Mouse (Mus musculus) thymus, postnatal 25 days (tissue): ENCODE results near the gene Pigk.

Experiments used
- DNase-seq: peaks from one replicate; pipeline ENCODE4 v3.0.0; 2022

Gene Pigk

DNA sequence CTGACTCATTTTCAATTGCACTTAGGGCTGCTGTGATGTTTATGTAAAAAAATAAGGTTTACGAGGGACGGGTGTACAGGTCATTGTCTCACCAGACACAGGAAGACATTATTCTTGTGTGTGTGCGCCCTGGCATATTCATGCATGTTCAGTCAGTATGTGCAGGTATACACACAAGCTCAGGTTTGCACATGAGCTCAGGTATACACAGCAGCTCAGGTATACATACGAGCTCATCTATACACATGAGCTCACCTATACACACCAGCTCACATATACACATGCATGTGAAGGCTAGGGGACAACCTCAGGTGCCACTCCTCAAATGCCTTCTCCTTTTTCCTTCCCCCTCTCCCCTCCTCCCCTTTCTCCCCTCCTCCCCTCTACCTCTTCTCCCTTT, 147.6 kb downstream of the Pigk start:
- no peak for DNase-seq

GRCm38 (mm10) chr3:152861978-152862377, 148.1 kb downstream of the Pigk start:
- DNase-seq: no peak

DNA sequence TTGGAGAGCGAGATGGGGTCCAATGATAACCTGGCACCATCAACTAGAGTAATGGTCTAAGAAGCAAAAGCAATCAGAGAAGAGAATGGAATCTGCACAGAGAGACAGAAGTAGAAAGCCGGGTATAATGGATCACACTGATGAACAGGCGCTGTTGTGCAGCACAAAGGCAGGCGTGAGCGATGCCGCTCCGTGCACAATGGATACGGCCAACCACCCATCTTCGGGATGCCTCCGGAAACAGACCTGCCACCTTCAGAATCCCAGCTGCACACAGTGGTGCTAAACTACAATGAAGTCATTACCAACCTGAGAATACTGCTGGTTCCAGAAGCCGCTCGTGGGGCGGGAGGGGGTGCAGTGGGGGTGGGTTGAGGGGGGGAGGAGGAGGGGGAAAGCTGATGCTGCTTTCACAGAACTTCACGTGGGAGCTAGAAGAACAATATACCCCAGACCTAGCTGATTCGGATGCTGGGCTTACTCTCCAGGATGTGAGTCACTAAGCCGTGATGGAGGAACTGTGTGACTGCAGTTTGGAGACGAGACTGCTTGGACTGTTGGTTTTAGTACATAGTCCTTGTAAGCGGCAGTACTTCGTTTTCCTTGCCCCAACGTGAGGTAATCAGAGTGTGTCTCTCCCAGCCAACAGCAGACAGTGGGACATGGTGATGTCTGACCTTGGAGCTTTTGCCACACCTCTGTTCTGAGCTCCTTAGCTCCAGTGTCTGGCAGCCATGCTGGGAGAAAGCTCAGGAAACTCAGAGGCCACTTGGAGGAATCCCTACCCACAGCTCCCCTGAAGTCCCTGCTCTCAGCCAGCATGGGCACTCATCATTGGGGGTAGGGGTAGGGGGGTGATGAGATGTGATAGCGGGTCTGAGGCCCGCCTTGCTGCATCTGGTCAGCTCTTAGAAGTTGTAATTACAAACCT, 152.4 kb downstream of the Pigk start:
- no peak for DNase-seq

- no peak for DNase-seq
Observed at GRCm38 (mm10) chr3:152867654-152868525, 154.0 kb downstream of the Pigk start.

DNA sequence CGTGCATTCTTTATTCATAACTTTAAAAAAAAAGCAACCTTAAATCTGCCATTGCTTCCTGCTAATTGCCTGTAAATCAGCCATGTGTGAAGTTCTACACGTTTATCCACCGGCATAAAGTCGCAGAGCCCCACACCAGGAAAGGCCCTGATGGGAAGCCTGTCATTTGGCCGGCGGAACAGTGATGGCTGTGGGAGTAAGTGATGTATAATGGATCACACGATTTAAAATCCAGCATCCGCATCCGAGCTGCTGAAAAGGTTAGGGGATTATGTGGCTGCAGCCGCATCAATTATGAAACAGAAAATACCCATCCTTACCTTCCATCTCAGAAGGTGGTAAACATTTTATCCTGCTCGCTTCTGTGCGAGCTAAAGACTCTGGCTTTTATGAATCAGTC, 158.2 kb downstream of the Pigk start:
- DNase-seq: no peak

- no peak for DNase-seq
Observed at GRCm38 (mm10) chr3:152872596-152872995, 158.7 kb downstream of the Pigk start.

- DNase-seq: no peak
Observed at GRCm38 (mm10) chr3:152874431-152875355, 160.8 kb downstream of the Pigk start.

- no peak for DNase-seq
Observed at GRCm38 (mm10) chr3:152875723-152876290, 161.9 kb downstream of the Pigk start.

- DNase-seq: no peak
Observed at GRCm38 (mm10) chr3:152880121-152880835, 166.4 kb downstream of the Pigk start.

- DNase-seq: no peak
Observed at GRCm38 (mm10) chr3:152881706-152882105, 167.8 kb downstream of the Pigk start.

DNA sequence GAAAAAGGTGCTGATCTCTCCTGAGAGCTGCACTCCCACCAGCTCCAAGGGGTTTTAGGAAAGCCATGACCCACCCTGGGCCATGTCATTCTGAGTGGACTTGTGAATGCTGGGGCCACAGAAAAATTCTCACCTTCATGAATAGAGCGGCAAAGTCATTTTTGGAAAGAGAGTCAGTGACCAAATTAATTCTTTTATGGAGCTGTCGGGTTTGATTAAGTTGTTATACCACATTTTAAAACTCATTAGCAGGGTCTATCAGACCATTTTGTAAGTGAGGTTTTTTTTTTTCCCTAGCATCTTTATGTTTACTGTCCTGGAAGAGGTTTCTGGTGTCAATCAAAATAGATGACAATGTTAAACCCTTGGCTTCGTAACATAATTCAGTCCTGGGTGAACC, 169.7 kb downstream of the Pigk start:
- no peak for DNase-seq

- no peak for DNase-seq
Observed at GRCm38 (mm10) chr3:152886749-152887148, 172.8 kb downstream of the Pigk start.

- DNase-seq: no peak
Observed at GRCm38 (mm10) chr3:152888116-152888515, 174.2 kb downstream of the Pigk start.

GRCm38 (mm10) chr3:152894935-152895334, 181.0 kb downstream of the Pigk start:
- no peak for DNase-seq

GRCm38 (mm10) chr3:152896111-152896510, 182.2 kb downstream of the Pigk start:
- no peak for DNase-seq

DNA sequence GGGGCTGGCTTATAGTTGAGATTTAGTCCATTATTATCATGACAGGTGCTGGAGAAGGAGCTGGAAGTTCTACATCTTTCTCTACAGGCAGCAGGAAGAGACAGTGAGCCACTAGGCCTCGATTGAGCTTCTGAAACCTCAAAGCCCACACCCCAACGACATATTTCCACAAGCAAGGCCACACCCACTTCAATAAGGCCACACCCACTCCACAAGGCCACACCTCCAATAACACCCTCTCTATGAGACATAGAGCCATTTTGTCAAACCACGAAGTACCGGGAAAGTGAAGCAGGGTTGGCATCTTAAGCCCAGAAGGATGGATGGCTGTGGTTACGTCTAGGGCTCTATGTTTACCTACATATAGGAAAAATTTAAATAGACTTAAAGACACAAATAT, 183.3 kb downstream of the Pigk start:
- DNase-seq: no peak

DNA sequence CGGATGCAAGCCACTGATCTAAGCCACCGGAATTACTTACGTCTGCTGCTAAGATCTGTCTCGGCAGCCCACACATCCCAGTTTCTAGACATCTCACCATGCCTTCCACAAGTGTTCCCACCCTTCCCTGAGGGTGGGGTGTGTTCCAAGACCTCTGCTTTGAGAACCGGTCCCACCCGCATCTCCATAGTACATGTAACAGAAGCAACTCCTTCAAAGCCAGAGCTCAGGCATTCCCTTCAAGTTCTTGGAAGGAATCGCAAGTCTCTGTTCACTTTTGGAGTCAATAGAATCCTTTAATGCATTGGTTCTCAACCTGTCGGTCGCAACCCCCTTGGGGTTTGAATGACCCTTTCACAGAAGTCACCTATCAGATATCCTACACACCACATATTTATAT, 185.0 kb downstream of the Pigk start:
- DNase-seq: no peak

DNA sequence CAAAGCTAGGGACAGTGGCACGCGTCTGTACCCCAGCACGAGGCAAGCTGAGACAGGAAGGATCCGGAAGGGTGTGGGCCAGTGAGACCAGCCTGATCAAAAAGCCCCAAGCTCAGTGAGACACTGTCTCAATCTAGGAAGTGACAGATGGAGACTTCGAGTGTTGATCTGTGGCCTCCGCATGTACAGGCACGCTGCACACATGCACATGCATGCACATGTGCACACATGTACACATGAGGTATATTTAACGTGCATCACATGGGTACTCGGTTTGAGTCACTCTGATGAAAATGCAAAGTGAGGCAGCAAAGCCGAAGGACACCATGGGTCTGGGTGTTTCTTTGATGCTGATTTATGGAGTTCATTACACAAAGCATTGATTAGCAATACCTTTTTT, 191.1 kb downstream of the Pigk start:
- no peak for DNase-seq

DNA sequence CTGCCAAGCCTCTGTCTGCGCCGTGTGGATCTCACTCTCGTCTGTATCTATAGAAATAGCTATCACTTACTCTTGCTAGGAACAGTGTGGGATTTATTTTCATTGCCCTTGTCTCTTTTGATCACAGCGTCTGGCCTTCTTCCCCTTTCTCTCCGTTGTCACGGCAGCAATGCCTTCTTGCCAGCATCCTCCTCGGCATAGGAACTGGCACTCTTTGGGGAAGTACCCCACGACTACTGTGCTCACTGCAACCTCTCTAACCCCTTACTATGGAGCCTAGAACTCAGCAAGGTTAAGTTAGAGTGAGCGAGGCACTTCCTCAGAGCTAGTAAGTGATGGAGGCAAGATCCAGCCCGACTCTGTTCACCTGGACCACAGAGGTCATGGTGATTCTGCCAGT, 191.9 kb downstream of the Pigk start:
- DNase-seq: no peak

DNA sequence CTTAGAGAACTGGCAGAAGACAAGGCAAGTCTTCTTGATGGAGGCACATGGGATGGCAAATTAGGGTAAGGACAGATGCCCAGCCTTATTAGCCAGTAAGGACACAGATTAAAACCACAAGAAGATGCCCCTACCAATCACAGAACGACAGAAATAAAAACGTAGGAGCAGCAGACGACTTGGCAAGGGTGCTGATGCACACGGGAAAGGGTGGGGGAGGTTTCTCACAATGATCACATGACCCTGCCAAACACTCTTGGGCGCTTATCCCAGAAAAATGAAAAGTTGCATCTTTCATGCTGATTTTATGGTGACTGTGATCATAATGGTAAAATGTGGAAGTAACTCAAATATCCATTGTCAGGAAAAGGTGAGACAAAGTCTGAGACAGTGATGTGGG, 193.2 kb downstream of the Pigk start:
- DNase-seq: no peak

- DNase-seq: no peak
Observed at GRCm38 (mm10) chr3:152907683-152908082, 193.8 kb downstream of the Pigk start.

GRCm38 (mm10) chr3:152911578-152911977, 197.7 kb downstream of the Pigk start:
- no peak for DNase-seq
